Mouse (Mus musculus) ES-E14 (cell line): ENCODE data around the gene Ntrk2.

ENCODE experiments used
- CHD2 ChIP-seq: IDR thresholded peaks from 2 replicates; pipeline ENCODE4 v1.6.1; 2014; ENCODE audit warnings: mild to moderate bottlenecking, low read depth, low read length, inconsistent platforms
- HCFC1 ChIP-seq: IDR thresholded peaks from 2 replicates; pipeline ENCODE4 v1.6.1; 2012; ENCODE audit warnings: low read length, inconsistent platforms, borderline replicate concordance; ENCODE audit not compliant: insufficient read depth
- MAFK ChIP-seq: IDR thresholded peaks from 2 replicates; pipeline ENCODE4 v1.6.1; 2014; ENCODE audit warnings: mild to moderate bottlenecking, low read depth, low read length, inconsistent platforms; ENCODE audit not compliant: insufficient read depth
- ZC3H11A ChIP-seq: IDR thresholded peaks from 2 replicates; pipeline ENCODE4 v1.6.1; 2012; ENCODE audit warnings: low read depth, mild to moderate bottlenecking, inconsistent platforms, low read length, borderline replicate concordance
- ZNF384 ChIP-seq: IDR thresholded peaks from 2 replicates; pipeline ENCODE4 v1.6.1; 2012; ENCODE audit warnings: low read depth, low read length, inconsistent platforms

DNA sequence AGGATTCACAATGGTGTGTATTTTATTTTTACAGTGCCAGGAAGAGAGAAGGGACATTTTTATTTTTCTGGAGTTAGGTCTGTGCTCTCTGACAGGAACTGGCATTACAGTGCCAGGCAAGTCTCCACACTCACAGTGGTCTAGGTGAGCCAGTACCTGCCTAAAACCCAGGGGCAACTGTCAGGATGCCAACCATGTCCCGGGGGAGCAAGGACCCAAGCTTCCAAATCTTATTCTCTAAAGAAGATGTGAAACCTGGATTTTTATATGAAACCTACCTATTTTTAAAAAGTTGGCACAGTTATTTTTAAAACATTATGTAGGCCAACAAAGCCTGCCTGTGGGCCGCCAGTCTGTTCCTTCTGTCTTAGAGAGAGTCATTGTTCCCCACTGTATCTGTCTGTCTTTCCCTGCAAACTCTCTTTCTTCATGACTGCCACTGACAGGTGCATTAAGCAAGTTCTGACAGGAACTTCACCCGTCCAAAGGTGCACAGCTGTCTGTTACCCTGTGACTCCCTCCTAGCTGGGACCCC, 128.3 kb downstream of the Ntrk2 start:
- no peak for TF ChIP-seq ZNF384
- no peak for TF ChIP-seq MAFK
- TF ChIP-seq ZC3H11A, result no peak
- TF ChIP-seq HCFC1, result no peak
- TF ChIP-seq CHD2, result no peak
